Mouse (Mus musculus) heart, adult 9 months (tissue): ENCODE measurements around the gene Ccl25.
A peak's percentile ranks its signal among the peaks of the same experiment; 100 is the strongest.
"Not testable (repeated sequence)": the region's sequence is repeated elsewhere in the genome, so short reads cannot be mapped to it uniquely, and the experiment has no call there.

Source experiments
- DNase-seq, 2 experiments: peaks; one replicate each; pipeline ENCODE4 v3.0.0; 2022; ENCODE audit warnings: low spot score in 2 of 2

Ccl25 gene

GRCm38 (mm10) chr8:4340207-4340606 lies 15.2 kb downstream of the Ccl25 start:
- no peak for DNase-seq

- no peak for DNase-seq
Measured at GRCm38 (mm10) chr8:4347661-4348060, 22.7 kb downstream of the Ccl25 start.

DNA sequence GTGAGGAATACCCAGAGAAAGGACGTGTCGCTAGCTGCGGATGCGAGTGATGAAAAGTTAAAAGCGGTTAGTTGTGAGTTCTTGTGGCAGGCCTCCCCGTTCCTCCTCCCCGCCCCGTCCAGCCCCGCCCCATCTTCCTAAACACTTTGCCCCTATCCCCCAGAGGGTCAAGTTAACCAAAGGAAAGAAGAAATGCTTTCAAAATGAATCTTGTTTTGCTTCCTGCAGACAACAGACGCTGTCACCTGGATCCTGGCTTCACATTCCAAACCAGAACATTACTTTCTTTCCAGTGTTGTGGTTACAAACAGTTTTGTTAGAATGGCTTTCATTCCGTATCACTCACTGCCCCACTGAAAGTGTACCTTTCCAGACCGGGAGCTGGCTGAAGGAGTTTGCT lies 23.3 kb downstream of the Ccl25 start:
- no peak for DNase-seq

- DNase-seq = no peak
Measured at GRCm38 (mm10) chr8:4349335-4349734, 24.3 kb downstream of the Ccl25 start.

DNA sequence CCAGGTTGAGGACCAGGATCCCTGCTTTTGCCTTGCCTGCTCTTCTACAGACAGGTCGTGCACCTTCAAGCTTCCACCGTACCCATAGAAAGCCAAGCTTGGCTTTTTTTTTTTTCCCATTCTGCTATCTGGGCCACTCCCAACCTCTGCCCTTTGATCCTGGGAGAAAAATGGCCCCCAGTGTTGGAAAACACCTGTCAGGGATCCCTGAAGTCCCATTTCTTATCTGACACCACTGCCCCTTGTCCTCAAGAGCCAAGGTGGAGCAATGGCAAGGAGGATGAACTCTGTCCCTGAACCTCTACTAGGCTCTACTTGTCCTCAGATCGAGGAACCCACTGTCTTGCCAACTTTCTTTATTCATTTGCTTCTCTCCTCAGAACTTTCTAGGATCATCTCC lies 25.6 kb downstream of the Ccl25 start:
- DNase-seq = no peak

DNA sequence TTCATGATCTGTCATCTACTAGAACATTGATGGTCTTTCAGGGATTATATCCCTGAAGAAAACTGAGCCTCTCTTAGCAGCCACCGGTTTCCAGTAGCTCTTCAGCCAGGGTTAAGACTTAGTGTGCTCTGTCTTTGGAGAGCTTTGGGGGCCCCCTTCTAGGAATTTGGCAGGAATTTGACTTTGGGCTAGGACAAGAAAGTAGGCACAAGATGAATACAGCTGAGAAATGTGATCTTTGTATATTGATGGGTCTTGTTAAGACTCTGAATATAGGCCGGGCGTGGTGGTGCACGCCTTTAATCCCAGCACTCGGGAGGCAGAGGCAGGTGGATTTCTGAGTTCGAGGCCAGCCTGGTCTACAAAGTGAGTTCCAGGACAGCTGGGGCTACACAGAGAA lies 27.6 kb downstream of the Ccl25 start:
- not testable (repeated sequence) for DNase-seq

DNA sequence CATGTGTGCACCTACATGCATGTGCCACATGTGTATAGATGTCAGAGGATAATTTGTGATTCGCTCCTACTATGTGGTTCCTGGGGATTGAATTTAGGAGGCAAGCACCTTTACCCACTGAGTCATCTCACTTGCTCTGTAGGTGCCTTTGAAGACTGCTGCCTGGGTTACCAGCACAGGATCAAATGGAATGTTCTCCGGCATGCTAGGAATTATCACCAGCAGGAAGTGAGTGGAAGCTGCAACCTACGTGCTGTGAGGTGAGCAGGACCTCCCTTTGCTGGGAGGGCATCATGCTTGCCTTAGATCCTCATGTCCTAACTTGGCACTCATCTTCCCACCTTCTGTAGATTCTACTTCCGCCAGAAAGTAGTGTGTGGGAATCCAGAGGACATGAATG lies 28.7 kb downstream of the Ccl25 start:
- DNase-seq = no peak

GRCm38 (mm10) chr8:4354516-4354915 lies 29.5 kb downstream of the Ccl25 start:
- no peak for DNase-seq

- no peak for DNase-seq
Measured at GRCm38 (mm10) chr8:4355455-4355854, 30.4 kb downstream of the Ccl25 start.

DNA sequence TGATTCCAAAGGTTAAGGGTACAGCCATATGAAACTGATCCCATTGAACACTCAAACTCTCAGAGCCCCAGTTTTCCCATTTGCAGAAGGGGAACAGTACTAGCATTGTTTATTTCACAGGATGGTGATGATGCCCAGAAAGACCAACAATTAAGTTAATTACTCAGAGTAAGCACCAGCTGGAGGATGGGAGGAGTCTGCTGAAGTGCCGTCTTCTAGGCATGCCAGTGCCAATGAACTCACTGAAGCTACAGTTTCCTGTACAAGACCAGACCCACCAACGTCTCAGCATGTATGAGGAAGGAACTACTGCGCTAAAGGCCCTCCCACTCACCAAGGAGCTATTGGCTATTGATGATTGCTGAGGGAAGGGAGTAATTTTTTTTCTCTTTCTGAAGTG lies 34.4 kb downstream of the Ccl25 start:
- DNase-seq = no peak

DNA sequence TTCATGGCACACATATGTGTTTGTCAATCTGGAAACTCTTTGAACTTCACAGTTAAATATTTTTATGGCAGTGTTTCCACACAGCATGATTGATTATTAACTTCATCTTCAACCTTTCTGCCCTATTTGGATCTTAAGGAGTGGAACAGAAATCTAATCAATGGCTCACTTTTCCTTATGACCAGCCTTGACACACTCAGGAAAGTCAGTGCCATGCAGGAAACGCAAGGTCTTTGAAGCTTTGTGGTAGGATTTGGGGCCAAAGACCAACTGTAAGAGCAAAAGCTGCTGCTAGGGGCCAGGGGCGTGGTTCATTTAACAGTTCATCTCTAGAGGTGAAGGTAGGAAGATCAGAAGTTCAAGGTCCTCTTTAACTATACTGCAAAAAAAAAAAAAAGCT lies 35.9 kb downstream of the Ccl25 start:
- no peak for DNase-seq

DNA sequence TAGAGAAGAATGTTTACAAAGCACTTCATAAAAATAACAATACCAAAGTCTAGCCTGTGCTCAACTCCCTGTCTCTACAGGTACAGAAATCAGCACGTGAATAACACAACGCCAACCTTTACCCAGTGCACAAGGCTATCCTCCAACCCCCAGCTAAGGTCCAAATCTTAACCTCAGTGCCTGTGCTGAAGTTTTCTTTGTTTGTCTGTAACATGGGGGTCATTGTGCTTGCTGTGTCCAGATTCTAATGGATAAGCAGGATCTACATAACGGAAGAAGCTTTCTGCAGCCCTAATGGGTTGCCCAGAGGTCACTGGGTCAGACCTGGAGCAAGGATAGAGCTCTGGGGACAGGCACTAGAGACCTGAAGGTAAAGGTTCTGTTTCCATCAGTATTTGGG lies 41.2 kb downstream of the Ccl25 start:
- no peak for DNase-seq

- DNase-seq = no peak
Measured at GRCm38 (mm10) chr8:4367808-4368207, 42.8 kb downstream of the Ccl25 start.

DNA sequence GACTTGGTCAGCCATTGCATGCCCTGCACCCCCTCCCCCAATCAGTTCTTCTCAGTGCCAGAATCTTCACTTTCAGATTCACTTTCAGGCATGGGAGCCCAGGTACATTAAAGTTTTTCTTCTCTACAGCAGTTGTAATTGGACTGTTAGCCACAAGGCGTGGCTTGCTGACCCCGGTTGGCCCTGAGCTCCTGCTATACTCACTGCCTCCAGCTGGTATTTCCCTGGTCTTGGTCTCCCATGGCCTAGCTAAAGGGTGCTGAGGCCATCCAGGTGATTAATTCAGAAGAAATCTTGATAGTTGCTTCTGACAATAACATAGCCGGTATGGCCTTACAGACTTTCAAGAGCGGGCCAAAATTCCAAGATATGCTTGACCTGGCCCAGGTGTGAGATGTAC lies 43.5 kb downstream of the Ccl25 start:
- no peak for DNase-seq

GRCm38 (mm10) chr8:4370078-4370477 lies 45.1 kb downstream of the Ccl25 start:
- peak; percentile 32 to 55 for DNase-seq

- DNase-seq = no peak
Measured at GRCm38 (mm10) chr8:4372657-4373056, 47.6 kb downstream of the Ccl25 start.

DNA sequence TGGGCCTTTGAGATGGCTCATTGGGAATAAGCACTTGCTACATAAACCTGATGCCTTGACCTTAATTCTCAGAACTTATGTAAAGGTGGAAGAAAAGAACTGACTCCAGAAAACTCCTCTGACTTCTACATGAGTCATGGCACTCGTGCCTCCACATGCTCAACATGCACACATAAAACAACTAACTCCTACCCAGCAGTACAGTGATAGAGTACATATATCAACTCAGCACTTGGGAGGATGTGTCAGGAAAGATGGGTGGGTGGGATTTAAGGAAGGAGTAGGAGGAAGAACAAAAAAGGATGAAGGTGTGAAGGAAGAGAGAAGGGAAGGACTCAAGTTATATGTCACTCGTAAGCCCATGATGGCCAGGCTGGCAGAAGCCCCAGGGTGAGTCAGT lies 76.4 kb downstream of the Ccl25 start:
- DNase-seq = no peak

- peak; percentile 7 to 13 for DNase-seq
Measured at GRCm38 (mm10) chr8:4403960-4404879, 79.2 kb downstream of the Ccl25 start.

DNA sequence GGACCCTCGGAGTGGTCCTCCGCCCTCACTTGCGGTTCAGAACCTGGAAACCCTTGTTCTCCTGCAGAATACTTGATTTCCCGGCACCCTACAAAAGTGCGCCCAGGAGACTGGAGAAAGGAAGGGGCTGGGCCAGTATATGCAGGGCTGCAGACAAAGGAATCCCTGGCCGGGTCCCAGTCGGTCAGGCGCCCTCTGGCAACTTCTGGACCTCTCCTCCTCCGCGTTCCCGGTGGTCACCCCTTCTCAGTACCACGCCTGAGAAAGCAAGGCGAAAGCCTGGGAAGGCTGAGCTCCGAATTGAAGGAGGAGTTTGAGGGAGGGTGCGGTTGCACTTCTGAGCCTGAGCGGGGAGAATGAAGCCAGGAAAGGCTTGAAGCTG lies 79.9 kb downstream of the Ccl25 start:
- peak; percentile 10 to 15 for DNase-seq

GRCm38 (mm10) chr8:4408425-4408824 lies 83.4 kb downstream of the Ccl25 start:
- DNase-seq = not testable (repeated sequence)
